Mouse (Mus musculus) heart, postnatal 0 days (tissue): ENCODE data around the gene Pla2g4d. TPM values are rescaled to one million over a fixed set of nuclear protein-coding genes. Genes with fewer than 3 reads are reported as not detected.

ENCODE experiments used
- ATAC-seq: fragments of 200-750 bp; cut with Nextera tagmentation; 2 replicates; pipeline ENCODE4 v1.8.0; 2017; ENCODE audit warnings: low read depth, moderate number of reproducible peaks, moderate library complexity; ENCODE audit not compliant: insufficient read depth
- DNase-seq: peaks from one replicate; pipeline ENCODE4 v3.0.0-alpha.2; 2016; ENCODE audit warnings: low spot score
- H3K27ac ChIP-seq: fragments of 300-500 bp; sonication (generic); 2 replicates; pipeline ENCODE4 v1.5.1; 2014; ENCODE audit warnings: low read depth, mild to moderate bottlenecking
- H3K27me3 ChIP-seq: fragments of 300-500 bp; sonication (generic); 2 replicates; pipeline ENCODE4 v1.6.1; 2014; ENCODE audit warnings: low read length, mixed read lengths; ENCODE audit not compliant: control insufficient read depth, insufficient read depth
- H3K36me3 ChIP-seq: fragments of 300-500 bp; sonication (generic); replicated peaks from 2 replicates; pipeline ENCODE4 v1.6.1; 2014; ENCODE audit warnings: low read length, mixed read lengths; ENCODE audit not compliant: control insufficient read depth, insufficient read depth
- H3K4me1 ChIP-seq: fragments of 300-500 bp; sonication (generic); 2 replicates; pipeline ENCODE4 v1.6.1; 2014; ENCODE audit warnings: antibody characterized with exemption; ENCODE audit not compliant: control insufficient read depth, insufficient read depth
- H3K4me2 ChIP-seq: fragments of 300-500 bp; sonication (generic); 2 replicates; pipeline ENCODE4 v1.6.1; 2014; ENCODE audit warnings: low read depth, mild to moderate bottlenecking, low read length, moderate library complexity
- H3K4me3 ChIP-seq: fragments of 300-500 bp; sonication (generic); 2 replicates; pipeline ENCODE4 v1.5.1; 2014; ENCODE audit warnings: low read depth, low read length
- H3K9ac ChIP-seq: fragments of 300-500 bp; sonication (generic); replicated peaks from 2 replicates; pipeline ENCODE4 v1.6.1; 2014; ENCODE audit warnings: low read depth, low read length, mixed read lengths
- H3K9me3 ChIP-seq: fragments of 300-500 bp; sonication (generic); replicated peaks from 2 replicates; pipeline ENCODE4 v1.6.1; 2016; ENCODE audit warnings: low read length; ENCODE audit not compliant: control insufficient read depth
- CTCF ChIP-seq: IDR thresholded peaks from 2 replicates; pipeline ENCODE4 v1.5.1; 2016; ENCODE audit warnings: antibody characterized with exemption, control low read depth, low read depth
- EP300 ChIP-seq: IDR thresholded peaks from 2 replicates; pipeline ENCODE4 v1.6.1; 2016; ENCODE audit warnings: antibody characterized with exemption, low read depth
- WGBS: fragments of 180-500 bp; shearing (Covaris S2); extraction: QIAGEN DNeasy Blood & Tissue Kit; methylation state at CpG from one replicate; pipeline ENCODE4 v1.1.7; 2014; 5-methylcytosine and 5-hydroxymethylcytosine counted together
- polyA plus RNA-seq: library from polyadenylated mRNA; unstranded; fragments of >200 nt; fragmentation: Nextera tagmentation; extraction: Ambion mirVana; gene quantifications from 2 replicates; pipeline ENCODE4 v1.2.1, GENCODE M21; 2015
- total RNA-seq: library from RNA; depleted of rRNA; stranded (reverse); fragments of >200 nt; gene quantifications from 2 replicates; pipeline ENCODE4 v1.2.3, GENCODE M21; 2014; ENCODE audit warnings: low replicate concordance

The Pla2g4d gene
- total and polyA plus RNA-seq, 2 experiments from 2014 or later, result not detected

DNA sequence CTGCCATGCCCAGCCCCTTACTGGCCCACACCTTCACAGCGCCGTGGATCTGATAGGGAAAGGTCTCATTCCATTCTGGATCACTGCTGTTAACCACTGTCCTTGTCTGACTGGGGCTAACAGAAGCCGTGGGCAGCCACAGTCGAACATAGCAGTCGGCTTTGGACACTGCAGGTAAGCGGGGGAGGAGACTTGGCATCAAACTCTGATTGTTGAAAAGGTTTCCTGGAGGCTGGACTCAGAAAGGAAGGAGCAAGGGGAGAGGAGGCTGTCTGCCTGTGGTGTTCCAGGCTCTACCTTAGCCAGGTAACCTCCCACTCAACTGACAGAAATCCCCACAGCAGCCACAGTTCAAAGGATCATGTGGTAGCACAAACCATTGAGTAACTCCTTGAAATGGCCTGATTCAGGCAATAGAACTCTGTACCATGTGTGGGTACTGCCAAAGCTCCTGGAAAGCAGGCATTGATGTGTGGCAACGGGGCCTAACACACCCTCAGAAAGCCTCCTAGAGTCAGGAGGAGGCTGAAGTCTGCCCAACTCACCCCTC, 23.4 kb upstream of the Pla2g4d start:
- Histone ChIP-seq H3K9ac (no peak overlapping the region), H3K27ac (no peak overlapping the region), H3K36me3 (peaks cover 13% of the 10 kb centered on the region), H3K4me2 (no peak overlapping the region), H3K27me3 (no peaks in the 10 kb centered on the region), H3K4me1 (no peaks in the 10 kb centered on the region), H3K4me3 (no peak overlapping the region), H3K9me3 (no peaks in the 10 kb centered on the region)
- TF ChIP-seq CTCF, result no peak
- TF ChIP-seq EP300, result no peak
- DNase-seq, result no peak
- no peak for ATAC-seq
- WGBS, result 76% methylated on average over 7 of the region's 7 CpGs

DNA sequence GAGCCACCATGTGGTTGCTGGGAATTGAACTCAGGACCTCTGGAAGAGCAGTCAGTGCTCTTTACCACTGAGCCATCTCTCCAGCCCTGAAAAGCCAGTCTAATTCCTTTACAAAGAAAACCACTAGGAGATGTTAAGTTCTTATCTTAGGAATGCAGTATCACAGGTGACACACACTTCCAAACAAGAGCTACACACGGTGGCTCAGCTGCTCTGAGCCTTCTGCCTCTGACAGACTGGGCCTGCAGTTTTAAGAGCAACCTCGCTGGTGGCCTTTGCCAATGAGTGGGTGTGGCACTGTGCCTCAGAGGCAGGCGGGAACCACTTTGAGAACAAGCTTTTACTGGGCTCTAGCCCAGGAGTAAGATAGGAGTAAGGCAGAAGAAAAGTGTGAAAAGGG, 15.1 kb upstream of the Pla2g4d start:
- no peak for TF ChIP-seq CTCF
- TF ChIP-seq EP300, result no peak
- ATAC-seq, result no peak
- 4% methylated on average over 3 of the region's 3 CpGs for WGBS

DNA sequence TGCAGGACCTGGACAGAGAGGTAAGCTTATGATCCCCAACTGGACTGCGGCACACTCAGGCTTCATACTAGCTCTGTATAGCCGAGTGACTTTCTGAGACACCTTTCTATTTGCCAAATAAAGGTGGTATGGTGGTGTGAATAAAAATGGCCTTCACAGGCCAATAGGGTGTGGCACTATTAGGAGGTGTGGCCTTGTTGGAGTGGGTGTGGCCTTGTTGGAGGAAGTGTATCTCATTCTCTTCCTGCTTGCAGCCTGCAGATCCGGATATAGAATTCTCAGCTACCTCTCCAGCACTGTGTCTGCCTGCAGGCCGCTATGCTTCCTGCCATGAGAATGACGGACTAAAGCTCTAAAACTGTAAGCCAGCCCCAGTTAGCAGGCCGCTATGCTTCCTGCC, 12.1 kb upstream of the Pla2g4d start:
- TF ChIP-seq EP300, result no peak
- no peak for TF ChIP-seq CTCF
- Histone ChIP-seq H3K4me3 (no peak overlapping the region), H3K9me3 (no peaks in the 10 kb centered on the region), H3K4me1 (no peaks in the 10 kb centered on the region), H3K27me3 (no peaks in the 10 kb centered on the region), H3K36me3 (no peaks in the 10 kb centered on the region), H3K9ac (no peak overlapping the region), H3K4me2 (no peak overlapping the region), H3K27ac (no peak overlapping the region)
- 92% methylated on average over 6 of the region's 6 CpGs for WGBS
- no peak for ATAC-seq
- no peak for DNase-seq

More for the DNA sequence above, 15.1 kb upstream of the Pla2g4d start:
- Histone ChIP-seq H3K4me1 (no peaks in the 10 kb centered on the region), H3K27ac (no peak overlapping the region), H3K36me3 (no peaks in the 10 kb centered on the region), H3K9ac (no peak overlapping the region), H3K4me2 (no peak overlapping the region), H3K27me3 (no peaks in the 10 kb centered on the region), H3K4me3 (no peak overlapping the region), H3K9me3 (no peaks in the 10 kb centered on the region)
- no peak for DNase-seq

DNA sequence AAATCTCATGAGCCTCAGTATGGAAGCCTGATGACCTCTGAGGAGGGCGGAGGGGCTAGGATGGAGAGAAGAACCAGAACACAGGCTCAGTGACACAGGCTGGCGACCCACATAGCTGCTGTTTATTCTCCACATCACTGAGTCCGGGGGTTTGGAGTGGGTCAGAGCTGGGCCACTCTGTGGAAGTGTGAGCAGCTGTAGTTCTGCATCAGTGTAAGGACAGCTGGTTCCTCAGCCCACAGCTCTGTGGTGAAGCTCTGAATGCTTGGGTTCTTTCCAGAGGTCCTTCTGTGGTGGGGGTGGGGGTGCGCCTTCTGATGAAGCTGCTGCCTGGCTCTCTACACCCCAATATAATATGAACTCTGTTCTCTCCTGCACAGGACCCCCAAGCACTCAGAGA, 10.9 kb upstream of the Pla2g4d start:
- Histone ChIP-seq H3K9me3 (no peaks in the 10 kb centered on the region), H3K36me3 (no peaks in the 10 kb centered on the region), H3K27ac (no peak overlapping the region), H3K27me3 (no peaks in the 10 kb centered on the region), H3K4me1 (no peaks in the 10 kb centered on the region), H3K4me2 (no peak overlapping the region), H3K9ac (no peak overlapping the region), H3K4me3 (no peak overlapping the region)
- WGBS, result 69% methylated on average over 4 of the region's 4 CpGs
- no peak for TF ChIP-seq EP300
- no peak for TF ChIP-seq CTCF
- DNase-seq (no peak), ATAC-seq (no peak)

DNA sequence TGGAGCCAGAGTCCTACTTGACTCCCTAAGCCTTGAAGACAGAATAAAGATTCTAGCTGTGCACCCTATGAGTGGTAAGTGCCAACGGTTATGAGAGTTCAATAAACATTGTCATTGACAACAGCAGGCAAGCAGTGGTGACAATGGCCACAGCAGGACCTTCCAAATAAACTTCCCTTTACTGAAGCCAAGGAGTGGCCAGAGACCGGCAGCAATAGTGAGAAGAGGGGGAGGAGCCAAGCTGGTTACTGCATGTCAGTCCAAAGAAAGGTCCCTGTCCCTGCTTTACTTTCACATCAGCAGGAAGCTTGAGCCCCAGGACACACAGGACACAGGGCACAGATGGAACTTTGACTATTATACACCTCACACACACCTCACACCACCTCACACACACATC, 7.2 kb upstream of the Pla2g4d start:
- no peak overlapping the region for H3K4me3 ChIP-seq
- no peaks in the 10 kb centered on the region for H3K36me3 ChIP-seq
- TF ChIP-seq EP300 (no peak), CTCF (no peak)
- H3K9me3 ChIP-seq, result no peaks in the 10 kb centered on the region
- H3K27ac ChIP-seq, result no peak overlapping the region
- no peak overlapping the region for H3K4me2 ChIP-seq
- H3K4me1 ChIP-seq, result no peaks in the 10 kb centered on the region
- H3K9ac ChIP-seq, result no peak overlapping the region
- no peaks in the 10 kb centered on the region for H3K27me3 ChIP-seq
- WGBS, result 20% methylated on average over 2 of the region's 2 CpGs
- DNase-seq (no peak), ATAC-seq (no peak)

DNA sequence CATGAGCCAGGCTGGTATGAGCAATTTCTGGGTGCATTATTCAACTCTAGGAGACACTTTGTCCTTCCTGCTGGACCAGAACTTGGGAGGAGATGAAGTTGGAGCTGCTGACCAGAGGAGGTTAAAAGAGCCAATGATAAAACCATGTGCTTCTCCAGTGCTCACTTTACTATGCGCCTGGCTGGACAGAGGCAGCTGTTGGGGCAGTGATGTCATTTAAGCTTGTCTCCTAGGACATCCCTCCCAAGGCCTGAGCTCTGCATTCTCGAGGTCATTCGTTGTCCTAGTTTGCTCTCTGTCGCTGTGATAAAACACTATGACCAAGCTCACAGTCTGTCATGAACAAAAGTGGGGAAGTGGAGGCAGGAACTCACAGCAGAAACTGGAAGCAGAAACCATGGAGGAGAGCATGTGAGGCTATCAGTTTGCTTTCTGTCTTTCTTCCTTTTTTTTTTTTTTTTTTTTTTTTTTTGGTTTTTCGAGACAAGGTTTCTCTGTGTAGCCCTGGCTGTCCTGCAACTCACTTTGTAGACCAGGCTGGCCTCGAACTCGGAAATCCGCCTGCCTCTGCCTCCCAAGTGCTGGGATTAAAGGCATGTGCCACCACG, 2.6 kb upstream of the Pla2g4d start:
- Histone ChIP-seq H3K27me3 (no peaks in the 10 kb centered on the region), H3K4me2 (no peak overlapping the region), H3K4me1 (no peaks in the 10 kb centered on the region), H3K36me3 (no peaks in the 10 kb centered on the region), H3K27ac (no peak overlapping the region), H3K4me3 (no peak overlapping the region), H3K9ac (no peak overlapping the region), H3K9me3 (no peaks in the 10 kb centered on the region)
- 76% methylated on average over 8 of the region's 9 CpGs for WGBS
- DNase-seq (no peak), ATAC-seq (no peak)
- TF ChIP-seq EP300, result no peak
- TF ChIP-seq CTCF, result no peak
